Mouse (Mus musculus) liver, embryonic 14.5 days (tissue): ENCODE results near the gene Nolc1.

ENCODE experiments used
- CTCF ChIP-seq: IDR thresholded peaks from 2 replicates; pipeline ENCODE4 v1.5.1; 2016; ENCODE audit warnings: antibody characterized with exemption, low read depth, control low read depth
- EP300 ChIP-seq: IDR thresholded peaks from 2 replicates; pipeline ENCODE4 v1.6.1; 2016; ENCODE audit warnings: antibody characterized with exemption, low read depth

DNA sequence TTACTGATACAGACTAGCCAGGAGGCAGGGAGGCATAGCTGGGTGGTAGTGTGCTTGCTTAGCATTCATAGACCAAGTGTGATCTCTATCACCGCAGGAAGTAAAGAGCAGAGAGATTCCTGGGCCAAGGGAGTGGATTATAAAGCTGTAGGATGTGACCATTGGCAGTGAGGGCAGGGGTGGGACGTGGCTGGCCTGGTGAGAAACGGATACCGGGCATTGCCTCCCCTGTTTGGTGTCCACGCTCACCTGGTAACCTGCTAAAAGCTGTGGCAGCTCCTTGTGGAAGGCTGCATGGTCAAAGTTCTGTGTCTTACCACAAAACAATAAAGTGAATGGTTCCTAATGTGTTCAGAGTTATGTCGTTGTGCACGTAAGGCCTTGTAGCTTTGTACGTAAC is 9.5 kb downstream of the Nolc1 start:
- no peak for TF ChIP-seq CTCF
- no peak for TF ChIP-seq EP300
